Mouse (Mus musculus) CH12.LX (cell line): ENCODE measurements around the gene Chd4.

Experiments used
- CHD1 ChIP-seq: IDR thresholded peaks from 2 replicates; pipeline ENCODE4 v1.6.1; 2012; ENCODE audit warnings: low read depth, low read length, improper control_type of control experiment, inconsistent platforms
- CTCF ChIP-seq, 2 experiments: IDR thresholded peaks in 1 of 2; conservative IDR thresholded peaks in 1 of 2; 2 replicates each; pipeline ENCODE4 v1.5.1; 2011 to 2012; ENCODE audit warnings: low read depth in 2 of 2, low read length in 2 of 2, improper control_type of control experiment in 1 of 2, inconsistent platforms in 1 of 2, mild to moderate bottlenecking in 1 of 2, moderate library complexity in 1 of 2
- EP300 ChIP-seq: IDR thresholded peaks from 2 replicates; pipeline ENCODE4 v1.6.1; 2011; ENCODE audit warnings: low read length, improper control_type of control experiment
- MYC ChIP-seq: IDR thresholded peaks from 2 replicates; pipeline ENCODE4 v1.6.1; 2011; ENCODE audit warnings: low read depth, mild to moderate bottlenecking, improper control_type of control experiment, low read length
- POLR2A ChIP-seq: IDR thresholded peaks from 2 replicates; pipeline ENCODE4 v1.6.1; 2011; ENCODE audit warnings: low read depth, mild to moderate bottlenecking, improper control_type of control experiment, low read length
- POLR2AphosphoS2 ChIP-seq: IDR thresholded peaks from 2 replicates; pipeline ENCODE4 v1.6.1; 2011; ENCODE audit warnings: low read depth, low read length, improper control_type of control experiment
- SMC3 ChIP-seq: IDR thresholded peaks from 2 replicates; pipeline ENCODE4 v1.6.1; 2011; ENCODE audit warnings: low read depth, low read length, improper control_type of control experiment
- TCF12 ChIP-seq: IDR thresholded peaks from 2 replicates; pipeline ENCODE4 v1.6.1; 2014; ENCODE audit warnings: low read depth, mild to moderate bottlenecking, inconsistent platforms, low read length, improper control_type of control experiment
- ZKSCAN1 ChIP-seq: IDR thresholded peaks from 2 replicates; pipeline ENCODE4 v1.6.1; 2012; ENCODE audit warnings: low read depth, inconsistent platforms, low read length, improper control_type of control experiment, borderline replicate concordance

DNA sequence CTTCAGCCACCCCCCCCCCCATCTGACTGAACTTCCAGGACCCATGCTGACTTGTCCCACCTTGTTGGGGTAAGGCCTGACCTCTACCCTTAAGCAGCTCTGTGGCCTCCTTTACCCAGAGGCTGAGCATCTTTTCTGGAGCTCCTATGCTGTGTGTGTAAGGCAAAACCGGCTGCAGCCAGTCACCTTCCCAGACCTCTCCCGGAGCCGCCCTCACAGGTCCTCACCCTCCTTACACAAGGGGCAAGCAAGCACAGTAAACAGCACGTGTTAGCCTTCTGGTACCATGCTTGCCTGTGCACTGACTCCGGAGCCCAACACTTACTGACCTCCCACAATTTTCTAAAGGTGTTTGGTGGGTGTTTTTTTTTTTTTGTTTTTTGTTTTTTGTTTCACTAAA is 79.7 kb downstream of the Chd4 start:
- TF ChIP-seq CHD1 = no peak
- no peak for TF ChIP-seq CTCF (conservative IDR thresholded peaks at IDR 0.05 in 1 of 2, IDR thresholded peaks at IDR 0.05 in 1 of 2; ENCODE audit: low read depth in 2 of 2, low read length in 2 of 2)
- no peak for TF ChIP-seq POLR2AphosphoS2
- no peak for TF ChIP-seq POLR2A
- no peak for TF ChIP-seq SMC3
- TF ChIP-seq MYC = no peak
- no peak for TF ChIP-seq TCF12
- TF ChIP-seq EP300 = no peak
- TF ChIP-seq ZKSCAN1 = no peak
